Mouse (Mus musculus) embryonic facial prominence, embryonic 13.5 days (tissue): ENCODE measurements around the gene Mup5. TPM values are rescaled to one million over a fixed set of nuclear protein-coding genes. Genes with fewer than 3 reads are reported as not detected.
"Not testable (repeated sequence)": the region's sequence is repeated elsewhere in the genome, so short reads cannot be mapped to it uniquely, and the experiment has no call there.

ENCODE experiments used
- ATAC-seq: fragments of 200-750 bp; cut with Nextera tagmentation; 2 replicates; pipeline ENCODE4 v1.8.0; 2017; ENCODE audit warnings: low read depth; ENCODE audit not compliant: insufficient number of reproducible peaks, insufficient read depth, low FRiP score, low TSS enrichment
- H3K27ac ChIP-seq: fragments of 300-500 bp; sonication (generic); 2 replicates; pipeline ENCODE4 v1.5.1; 2015; ENCODE audit warnings: moderate library complexity, mild to moderate bottlenecking, inconsistent platforms
- H3K27me3 ChIP-seq: fragments of 300-500 bp; sonication (generic); 2 replicates; pipeline ENCODE4 v1.6.1; 2015; ENCODE audit warnings: mild to moderate bottlenecking, inconsistent platforms
- H3K36me3 ChIP-seq: fragments of 300-500 bp; sonication (generic); 2 replicates; pipeline ENCODE4 v1.6.1; 2015; ENCODE audit warnings: mild to moderate bottlenecking, inconsistent platforms
- H3K4me1 ChIP-seq: fragments of 300-500 bp; sonication (generic); 2 replicates; pipeline ENCODE4 v1.6.1; 2015; ENCODE audit warnings: inconsistent platforms
- H3K4me2 ChIP-seq: fragments of 300-500 bp; sonication (generic); 2 replicates; pipeline ENCODE4 v1.6.1; 2015; ENCODE audit warnings: moderate library complexity, mild to moderate bottlenecking, inconsistent platforms
- H3K4me3 ChIP-seq: fragments of 300-500 bp; sonication (generic); 2 replicates; pipeline ENCODE4 v1.5.1; 2015; ENCODE audit warnings: mild to moderate bottlenecking, inconsistent platforms
- H3K9ac ChIP-seq: fragments of 300-500 bp; sonication (generic); 2 replicates; pipeline ENCODE4 v1.6.1; 2015; ENCODE audit warnings: mild to moderate bottlenecking, inconsistent platforms
- H3K9me3 ChIP-seq: fragments of 300-500 bp; sonication (generic); 2 replicates; pipeline ENCODE4 v1.6.1; 2016; ENCODE audit warnings: inconsistent platforms
- WGBS: fragments of 180-500 bp; shearing (Covaris S2); methylation state at CpG from one replicate; pipeline ENCODE4 v1.1.7; 2015; ENCODE audit warnings: mixed read lengths; 5-methylcytosine and 5-hydroxymethylcytosine counted together
- polyA plus RNA-seq: library from polyadenylated mRNA; unstranded; fragments of >200 nt; fragmentation: Nextera tagmentation; extraction: Ambion mirVana; gene quantifications from 2 replicates; pipeline ENCODE4 v1.2.1, GENCODE M21; 2015

Mup5 gene
- polyA plus RNA-seq, 1 experiment from 2014 or later = 0.46 TPM

DNA sequence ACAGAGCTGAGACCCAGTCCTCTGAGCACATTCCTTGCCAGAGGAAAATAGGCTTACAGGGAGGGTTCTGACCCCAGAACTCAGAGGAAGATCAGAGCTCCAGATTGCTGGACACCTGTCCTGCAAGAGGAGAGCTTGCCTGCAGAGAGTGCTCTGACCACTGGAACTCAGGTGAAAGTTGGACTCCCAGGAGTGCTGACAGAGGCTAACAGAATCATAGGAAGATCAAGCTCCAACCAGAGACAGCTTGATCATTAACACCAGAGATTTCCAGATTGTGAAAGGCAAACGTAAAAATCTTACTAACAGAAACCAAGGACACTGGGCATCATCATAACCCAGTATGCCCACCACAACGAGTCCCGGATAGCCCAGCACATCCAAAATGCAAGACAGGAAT is 26.1 kb downstream of the Mup5 start:
- ATAC-seq, H3K27me3 ChIP-seq, H3K4me1 ChIP-seq, H3K9me3 ChIP-seq, H3K9ac ChIP-seq, H3K4me3 ChIP-seq, H3K4me2 ChIP-seq, H3K27ac ChIP-seq, H3K36me3 ChIP-seq: not testable (repeated sequence)
- WGBS = 89% methylated on average over 3 of the region's 3 CpGs

DNA sequence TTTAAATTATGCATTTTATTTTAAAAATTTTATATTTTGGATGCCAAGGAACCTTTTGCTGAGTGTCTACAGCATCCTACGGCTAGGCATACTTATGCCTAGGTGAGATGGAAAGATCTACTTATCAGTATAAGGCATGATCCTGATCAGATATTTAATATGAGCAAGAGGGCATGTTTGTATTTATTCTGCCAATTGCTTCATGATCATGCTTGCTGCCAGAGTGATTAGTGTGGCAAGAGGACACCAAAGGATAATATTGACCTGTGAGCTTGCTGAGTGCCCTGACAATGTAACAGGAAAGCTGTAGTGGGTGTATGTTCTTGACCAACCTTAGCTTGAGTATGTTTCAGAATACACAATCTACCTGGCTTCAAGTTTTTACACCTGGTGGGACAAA is 45.3 kb downstream of the Mup5 start:
- WGBS = 93% methylated on average over 1 of the region's 1 CpGs
- H3K27me3 ChIP-seq, H3K4me1 ChIP-seq, H3K4me2 ChIP-seq, H3K36me3 ChIP-seq, ATAC-seq, H3K4me3 ChIP-seq, H3K9me3 ChIP-seq, H3K9ac ChIP-seq, H3K27ac ChIP-seq: not testable (repeated sequence)

- ATAC-seq, H3K9ac ChIP-seq, H3K4me3 ChIP-seq, H3K9me3 ChIP-seq, H3K27ac ChIP-seq, H3K36me3 ChIP-seq, H3K4me1 ChIP-seq, H3K4me2 ChIP-seq, H3K27me3 ChIP-seq: not testable (repeated sequence)
- WGBS = 89% methylated on average over 1 of the region's 1 CpGs
These were observed 50.8 kb downstream of the Mup5 start for GRCm38 (mm10) chr4:61784231-61784630.

DNA sequence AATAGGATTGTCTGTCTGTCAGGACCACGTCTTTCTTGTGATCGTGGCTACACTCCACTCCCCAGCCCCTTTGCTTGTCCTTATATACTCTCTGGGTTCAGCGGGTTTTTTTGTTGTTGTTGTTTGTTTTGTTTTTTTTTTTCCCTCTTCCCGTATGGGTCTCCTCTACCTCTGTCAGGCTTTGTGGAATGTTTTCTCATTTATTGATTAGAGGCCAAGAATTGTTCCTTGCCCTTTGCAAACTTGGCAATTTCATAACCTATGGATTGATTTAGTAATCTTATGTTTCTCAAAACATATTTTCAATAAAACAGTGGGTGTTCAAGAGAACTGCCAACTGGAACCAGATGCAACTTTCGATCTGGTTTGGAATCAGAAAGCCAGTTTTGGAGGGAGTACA is 52.9 kb downstream of the Mup5 start, which contains the start of gene Mup19:
Gene Mup19 (minus strand): TSS at position 101 of the 400 bp plus-strand sequence.
- not testable (repeated sequence) for H3K9ac ChIP-seq, H3K4me2 ChIP-seq, H3K36me3 ChIP-seq, H3K27me3 ChIP-seq, H3K9me3 ChIP-seq, ATAC-seq, H3K4me1 ChIP-seq, H3K27ac ChIP-seq, H3K4me3 ChIP-seq
- WGBS = 89% methylated on average over 1 of the region's 5 CpGs

Other genes with a start within 250 kb of the Mup5 start
- not detected in 2 replicates for gene Mup17, start 239.4 kb downstream of the Mup5 start, polyA plus RNA-seq
- not detected in 2 replicates for gene Mup18, start 161.1 kb downstream of the Mup5 start, polyA plus RNA-seq
- gene Mup19, start 53.0 kb downstream of the Mup5 start, polyA plus RNA-seq = not detected in 2 replicates
- not detected in 2 replicates for gene Mup20, start 218.9 kb upstream of the Mup5 start, polyA plus RNA-seq